In genomic region chr12:25113357-25113756, GRCm38 (mm10) we compare ENCODE assay signal across 24 mouse cellular contexts.
"Had no signal": no experiment of that assay in that cellular context is flagged by ENCODE, and none has a peak within 500 bp of the region (broad histone marks: within the 10 kb centered on the region; RNA-seq: fewer than 3 reads in every experiment).

No protein-coding gene starts in this region.

- H3K4me1 ChIP-seq: hindbrain, embryonic 12.5 days; kidney, embryonic 15.5 days; limb, embryonic 12.5 days had no signal

- DNase-seq: gastrocnemius, postnatal 25 days; heart, adult 18-20 months; heart, postnatal 10 days; heart, postnatal 4 days; kidney, adult 18-20 months; kidney, adult 9 months; kidney, postnatal 14 days; kidney, postnatal 36 days; layer of hippocampus, adult 9-11 months; layer of hippocampus, postnatal 36 days; liver; liver, embryonic 13.5 days; liver, postnatal 0 days had no signal

- H3K27me3 ChIP-seq: heart, embryonic 12.5 days; intestine, embryonic 15.5 days; kidney, embryonic 15.5 days; limb, embryonic 12.5 days; liver, embryonic 13.5 days; liver, embryonic 15.5 days had no signal

- H3K36me3 ChIP-seq: heart, embryonic 10.5 days; heart, embryonic 12.5 days; hindbrain, embryonic 10.5 days; hindbrain, embryonic 12.5 days; intestine, embryonic 15.5 days; kidney, embryonic 15.5 days; limb, embryonic 10.5 days; limb, embryonic 12.5 days; liver, embryonic 13.5 days; liver, embryonic 15.5 days had no signal

- H3K27ac ChIP-seq: heart, embryonic 10.5 days; hindbrain, embryonic 10.5 days; hindbrain, embryonic 12.5 days; hindbrain, embryonic 14.5 days; intestine, embryonic 15.5 days; kidney, embryonic 15.5 days; kidney, postnatal 0 days; limb, embryonic 10.5 days; limb, embryonic 12.5 days; liver, embryonic 13.5 days; liver, embryonic 15.5 days had no signal

- H3K4me3 ChIP-seq: heart, embryonic 10.5 days; heart, embryonic 12.5 days; hindbrain, embryonic 10.5 days; hindbrain, embryonic 12.5 days; intestine, embryonic 15.5 days; kidney, embryonic 15.5 days; limb, embryonic 10.5 days; limb, embryonic 12.5 days; liver, embryonic 13.5 days; liver, embryonic 15.5 days had no signal
